Mouse (Mus musculus): ENCODE results near the gene Kcnmb3. TPM values are rescaled to one million over a fixed set of nuclear protein-coding genes. Genes with fewer than 3 reads are reported as not detected.

The Kcnmb3 gene
- polyA plus RNA-seq, 1 experiment from 2014 or later = 0.16 TPM

DNA sequence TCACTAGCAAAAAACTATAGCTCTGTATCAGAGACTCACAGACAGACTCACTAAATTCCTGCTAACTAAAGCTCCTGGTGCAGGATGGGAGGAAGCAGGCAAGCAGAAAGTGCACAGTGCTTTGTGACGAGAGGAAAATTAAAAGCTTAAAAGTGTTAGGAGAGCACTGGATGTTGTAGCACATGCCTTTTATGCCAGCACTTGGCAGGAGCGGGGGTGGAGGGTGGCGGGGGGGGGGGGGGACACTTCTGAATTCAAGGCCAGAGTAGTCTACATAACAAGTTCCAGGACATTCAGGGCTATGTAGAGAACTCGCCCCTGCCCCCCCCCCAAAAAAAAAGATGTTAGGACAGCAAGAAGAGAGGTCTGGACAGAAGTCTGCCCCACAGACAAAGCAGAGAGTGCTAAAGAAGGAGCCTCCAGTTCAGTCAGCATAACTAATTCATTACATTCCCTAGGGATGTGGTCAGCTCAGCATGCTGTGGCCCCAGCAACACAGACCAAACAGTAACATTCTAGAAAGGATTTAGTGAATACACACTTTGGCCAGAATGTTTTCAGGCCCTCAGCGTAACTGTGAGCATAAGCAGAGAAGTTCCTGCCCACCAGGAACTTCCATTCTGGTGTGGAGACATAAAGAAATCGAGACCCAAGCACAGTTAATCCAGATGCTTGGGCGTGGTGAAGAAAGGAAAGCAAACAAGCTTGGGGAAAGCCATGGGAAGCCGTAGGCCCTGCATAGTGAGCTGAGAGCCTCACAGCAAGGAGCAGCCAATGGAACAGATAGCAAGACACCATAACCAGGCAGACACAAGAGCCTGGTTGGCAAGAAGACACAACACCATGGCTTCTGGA lies 4.1 kb upstream of the Kcnmb3 start:
- ATAC-seq = peak; percentile 52
- 37% methylated on average over 8 of the region's 8 CpGs for WGBS
- no peaks in the 10 kb centered on the region for H3K9me3 ChIP-seq (ENCODE audit: control insufficient read depth, low read length)

DNA sequence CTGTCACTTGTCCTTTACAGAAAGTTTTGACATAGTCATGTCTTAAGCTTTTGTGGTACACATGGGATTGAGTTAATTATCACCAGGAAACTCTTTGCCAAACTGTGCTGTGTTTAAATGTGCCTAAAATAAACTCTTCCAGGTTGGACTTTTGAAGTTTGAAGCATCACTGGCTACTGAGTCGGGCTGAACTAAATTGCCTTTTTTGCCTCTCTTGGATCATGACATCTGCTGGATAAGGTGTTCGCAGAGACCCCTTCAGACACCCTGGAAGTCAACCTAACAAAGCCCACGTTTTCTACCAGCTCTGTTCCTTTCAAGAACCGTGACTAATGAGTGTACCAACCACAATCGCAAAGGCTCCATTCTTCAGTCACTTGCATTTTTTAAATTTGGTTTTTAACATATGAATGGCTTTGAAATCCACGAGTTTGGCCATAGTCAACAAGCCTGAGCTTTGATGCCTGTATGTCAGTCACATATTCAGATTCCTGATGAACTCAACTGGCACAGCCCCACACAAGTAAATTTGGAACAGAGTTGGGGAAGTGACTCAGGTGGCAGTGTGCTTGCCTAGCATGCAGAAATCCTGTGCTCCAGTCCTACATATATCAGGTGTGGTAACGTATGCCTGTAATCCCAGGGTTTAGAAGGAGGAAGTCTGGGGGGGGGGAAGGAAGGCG lies 3.2 kb upstream of the Kcnmb3 start:
- Histone ChIP-seq H3K4me1 (replicated peaks; ENCODE audit: control insufficient read depth, insufficient read depth, low read length) (peaks cover 2% of the 10 kb centered on the region; the same call in 1 of the 2 replicates), H3K27ac (ENCODE audit: low read length) (no peak overlapping the region), H3K9ac (replicated peaks; ENCODE audit: low read depth, low read length) (no peak overlapping the region), H3K36me3 (ENCODE audit: control insufficient read depth, insufficient read depth) (no peaks in the 10 kb centered on the region), H3K4me2 (ENCODE audit: low read length) (no peak overlapping the region), H3K4me3 (replicated peaks; ENCODE audit: low read length) (no peak overlapping the region), H3K27me3 (replicated peaks; ENCODE audit: control insufficient read depth, insufficient read depth, low read length) (no peaks in the 10 kb centered on the region), H3K9me3 (ENCODE audit: control insufficient read depth, low read length) (no peaks in the 10 kb centered on the region)
- ATAC-seq = no peak; the same call in 1 of the 2 replicates
- 34% methylated on average over 8 of the region's 8 CpGs for WGBS

More for the DNA sequence above, 4.1 kb upstream of the Kcnmb3 start:
- H3K9ac ChIP-seq (replicated peaks; ENCODE audit: low read depth, low read length) = no peak overlapping the region
- no peak overlapping the region for H3K4me3 ChIP-seq (replicated peaks; ENCODE audit: low read length)
- H3K4me1 ChIP-seq (replicated peaks; ENCODE audit: control insufficient read depth, insufficient read depth, low read length) = peaks cover 2% of the 10 kb centered on the region; the same call in 1 of the 2 replicates
- no peaks in the 10 kb centered on the region for H3K27me3 ChIP-seq (replicated peaks; ENCODE audit: control insufficient read depth, insufficient read depth, low read length)
- H3K27ac ChIP-seq (ENCODE audit: low read length) = no peak overlapping the region
- no peak overlapping the region for H3K4me2 ChIP-seq (ENCODE audit: low read length)
- H3K36me3 ChIP-seq (ENCODE audit: control insufficient read depth, insufficient read depth) = no peaks in the 10 kb centered on the region

GRCm38 (mm10) chr3:32494387-32495087 lies 2.5 kb upstream of the Kcnmb3 start:
- no peak overlapping the region for H3K9ac ChIP-seq (replicated peaks; ENCODE audit: low read depth, low read length)
- H3K36me3 ChIP-seq (ENCODE audit: control insufficient read depth, insufficient read depth) = no peaks in the 10 kb centered on the region
- no peak overlapping the region for H3K27ac ChIP-seq (ENCODE audit: low read length)
- H3K27me3 ChIP-seq (replicated peaks; ENCODE audit: control insufficient read depth, insufficient read depth, low read length) = no peaks in the 10 kb centered on the region
- no peaks in the 10 kb centered on the region for H3K9me3 ChIP-seq (ENCODE audit: control insufficient read depth, low read length)
- H3K4me2 ChIP-seq (ENCODE audit: low read length) = no peak overlapping the region
- no peak for ATAC-seq
- no peak overlapping the region for H3K4me3 ChIP-seq (replicated peaks; ENCODE audit: low read length)
- 94% methylated on average over 8 of the region's 8 CpGs for WGBS
- H3K4me1 ChIP-seq (replicated peaks; ENCODE audit: control insufficient read depth, insufficient read depth, low read length) = peaks cover 2% of the 10 kb centered on the region; the same call in 1 of the 2 replicates

DNA sequence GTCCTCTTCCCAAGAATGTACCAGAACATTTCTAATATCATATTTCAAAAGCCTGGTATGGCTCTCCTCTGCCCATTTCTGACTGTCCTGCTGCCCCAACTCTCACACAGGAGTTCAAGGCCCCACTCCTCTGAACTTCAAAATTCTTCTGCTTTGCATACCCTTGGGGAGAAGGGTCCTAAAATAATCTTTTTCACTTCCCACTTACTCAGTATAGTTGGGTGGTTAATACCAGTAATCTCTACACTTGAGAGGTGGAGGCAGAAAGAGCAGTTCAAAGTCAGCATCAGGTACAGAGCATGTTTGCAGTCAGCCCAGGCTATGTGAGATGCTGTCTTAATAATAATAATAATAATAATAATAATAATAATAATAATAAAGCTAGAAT lies 1.1 kb downstream of the Kcnmb3 start:
- H3K36me3 ChIP-seq (ENCODE audit: control insufficient read depth, insufficient read depth) = no peaks in the 10 kb centered on the region
- no peak overlapping the region for H3K27ac ChIP-seq (ENCODE audit: low read length)
- H3K27me3 ChIP-seq (replicated peaks; ENCODE audit: control insufficient read depth, insufficient read depth, low read length) = no peaks in the 10 kb centered on the region
- no peak overlapping the region for H3K9ac ChIP-seq (replicated peaks; ENCODE audit: low read depth, low read length)
- H3K4me1 ChIP-seq (replicated peaks; ENCODE audit: control insufficient read depth, insufficient read depth, low read length) = no peaks in the 10 kb centered on the region
- no peaks in the 10 kb centered on the region for H3K9me3 ChIP-seq (ENCODE audit: control insufficient read depth, low read length)
- H3K4me2 ChIP-seq (ENCODE audit: low read length) = no peak overlapping the region
- no peak overlapping the region for H3K4me3 ChIP-seq (replicated peaks; ENCODE audit: low read length)
- ATAC-seq = no peak

GRCm38 (mm10) chr3:32490076-32490927 lies 1.7 kb downstream of the Kcnmb3 start:
- Histone ChIP-seq H3K27ac (ENCODE audit: low read length) (no peak overlapping the region), H3K36me3 (ENCODE audit: control insufficient read depth, insufficient read depth) (no peaks in the 10 kb centered on the region), H3K4me2 (ENCODE audit: low read length) (no peak overlapping the region), H3K4me1 (replicated peaks; ENCODE audit: control insufficient read depth, insufficient read depth, low read length) (no peaks in the 10 kb centered on the region), H3K4me3 (replicated peaks; ENCODE audit: low read length) (no peak overlapping the region), H3K9ac (replicated peaks; ENCODE audit: low read depth, low read length) (no peak overlapping the region), H3K27me3 (replicated peaks; ENCODE audit: control insufficient read depth, insufficient read depth, low read length) (no peaks in the 10 kb centered on the region), H3K9me3 (ENCODE audit: control insufficient read depth, low read length) (no peaks in the 10 kb centered on the region)
- WGBS = 85% methylated on average over 15 of the region's 15 CpGs
- ATAC-seq = no peak

DNA sequence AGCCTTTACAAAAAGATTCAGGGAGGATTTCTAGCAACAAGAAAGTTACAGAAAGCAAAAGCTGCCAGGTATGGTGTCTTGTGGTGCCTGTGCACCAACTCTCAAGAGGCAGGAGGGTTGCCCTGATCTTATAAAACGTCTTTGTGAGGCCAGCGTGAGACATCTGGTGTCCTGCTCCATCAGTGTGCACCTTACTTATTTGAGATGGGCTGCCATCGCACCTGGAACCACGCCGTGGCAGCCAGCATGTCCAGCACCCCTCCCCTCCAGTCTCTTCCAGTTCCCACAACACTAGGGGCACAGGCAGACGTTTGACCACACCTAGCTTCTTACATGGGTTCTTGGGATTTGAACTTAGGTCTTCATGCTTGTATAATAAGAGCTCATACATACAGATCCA lies 3.9 kb downstream of the Kcnmb3 start:
- H3K9ac ChIP-seq (replicated peaks; ENCODE audit: low read depth, low read length) = no peak overlapping the region
- ATAC-seq = no peak
- no peak overlapping the region for H3K4me3 ChIP-seq (replicated peaks; ENCODE audit: low read length)
- no peaks in the 10 kb centered on the region for H3K9me3 ChIP-seq (ENCODE audit: control insufficient read depth, low read length)
- H3K36me3 ChIP-seq (ENCODE audit: control insufficient read depth, insufficient read depth) = no peaks in the 10 kb centered on the region
- H3K4me1 ChIP-seq (replicated peaks; ENCODE audit: control insufficient read depth, insufficient read depth, low read length) = no peaks in the 10 kb centered on the region
- no peak overlapping the region for H3K4me2 ChIP-seq (ENCODE audit: low read length)
- 82% methylated on average over 6 of the region's 6 CpGs for WGBS
- no peak overlapping the region for H3K27ac ChIP-seq (ENCODE audit: low read length)
- H3K27me3 ChIP-seq (replicated peaks; ENCODE audit: control insufficient read depth, insufficient read depth, low read length) = no peaks in the 10 kb centered on the region

DNA sequence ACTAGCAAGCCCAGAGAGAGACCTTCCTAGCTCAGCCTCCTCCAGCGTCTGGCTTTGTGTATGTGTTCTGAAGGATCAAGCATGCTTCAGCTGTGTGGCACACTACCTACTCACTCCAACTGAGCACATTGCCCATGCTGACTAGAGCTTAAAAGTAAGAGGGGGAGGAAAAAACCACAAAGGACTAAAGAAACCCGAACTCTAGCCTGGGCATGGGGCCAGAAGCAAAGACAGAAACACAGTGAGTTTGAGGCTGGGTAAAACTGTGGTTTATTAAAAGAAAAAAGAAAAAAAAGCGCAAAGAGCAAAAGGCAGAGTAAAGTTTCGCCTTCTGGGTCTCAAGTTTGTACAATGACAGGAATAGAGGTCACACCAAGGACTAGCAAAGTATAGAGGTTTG lies 5.5 kb downstream of the Kcnmb3 start:
- WGBS = 73% methylated on average over 4 of the region's 4 CpGs
- no peak for ATAC-seq

DNA sequence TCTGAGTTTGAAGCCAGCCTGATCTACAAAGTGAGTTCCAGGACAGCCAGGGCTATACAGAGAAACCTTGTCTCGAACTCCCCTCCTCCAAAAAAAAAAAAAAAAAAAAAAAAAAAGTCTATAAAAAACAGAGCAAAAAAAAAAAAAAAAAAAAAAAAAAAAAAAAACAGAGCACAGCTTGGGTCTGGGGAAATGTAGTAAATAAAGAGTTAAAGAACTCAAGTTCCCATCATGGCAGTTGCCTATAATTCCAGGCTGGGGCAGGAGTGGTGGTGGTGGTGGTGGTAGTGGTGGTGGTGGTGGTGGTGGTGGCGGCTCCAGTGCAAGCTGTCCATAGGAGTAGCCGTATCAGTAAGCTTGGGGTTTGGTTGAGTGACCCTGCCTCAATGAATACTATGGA lies 9.0 kb downstream of the Kcnmb3 start:
- Histone ChIP-seq H3K27me3 (replicated peaks; ENCODE audit: control insufficient read depth, insufficient read depth, low read length) (no peaks in the 10 kb centered on the region), H3K4me2 (ENCODE audit: low read length) (no peak overlapping the region), H3K36me3 (ENCODE audit: control insufficient read depth, insufficient read depth) (no peaks in the 10 kb centered on the region), H3K4me3 (replicated peaks; ENCODE audit: low read length) (no peak overlapping the region), H3K9ac (replicated peaks; ENCODE audit: low read depth, low read length) (no peak overlapping the region), H3K4me1 (replicated peaks; ENCODE audit: control insufficient read depth, insufficient read depth, low read length) (no peaks in the 10 kb centered on the region), H3K27ac (ENCODE audit: low read length) (no peak overlapping the region), H3K9me3 (ENCODE audit: control insufficient read depth, low read length) (no peaks in the 10 kb centered on the region)
- 90% methylated on average over 3 of the region's 3 CpGs for WGBS
- no peak for ATAC-seq

More for the DNA sequence above, 5.5 kb downstream of the Kcnmb3 start:
- Histone ChIP-seq H3K9ac (replicated peaks; ENCODE audit: low read depth, low read length) (no peak overlapping the region), H3K27ac (ENCODE audit: low read length) (no peak overlapping the region), H3K36me3 (ENCODE audit: control insufficient read depth, insufficient read depth) (no peaks in the 10 kb centered on the region), H3K4me3 (replicated peaks; ENCODE audit: low read length) (no peak overlapping the region), H3K4me1 (replicated peaks; ENCODE audit: control insufficient read depth, insufficient read depth, low read length) (no peaks in the 10 kb centered on the region), H3K4me2 (ENCODE audit: low read length) (no peak overlapping the region), H3K27me3 (replicated peaks; ENCODE audit: control insufficient read depth, insufficient read depth, low read length) (no peaks in the 10 kb centered on the region), H3K9me3 (ENCODE audit: control insufficient read depth, low read length) (no peaks in the 10 kb centered on the region)
